25 mouse cellular contexts compared by ENCODE assay signal in the genomic region with DNA sequence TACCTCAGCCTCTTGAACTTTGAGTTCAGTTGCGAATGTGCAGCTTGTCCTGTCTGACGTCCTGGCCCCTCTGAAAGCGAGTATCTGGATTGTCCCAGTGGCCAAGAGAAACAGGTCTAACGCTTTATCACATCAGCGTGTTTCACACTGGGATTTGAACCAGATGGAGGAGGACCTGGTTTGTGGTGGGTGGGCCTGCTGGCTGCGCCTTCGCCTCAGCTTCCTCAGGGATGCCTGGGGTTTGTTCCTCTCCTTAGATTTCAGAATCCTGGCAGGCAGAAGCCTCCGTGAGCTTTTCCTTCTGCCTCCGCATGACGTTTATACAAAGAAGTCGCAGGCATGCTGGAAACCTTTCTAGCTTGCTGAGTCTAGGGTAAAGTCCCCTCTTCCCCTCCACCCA.
"Had no signal": no experiment of that assay in that cellular context is flagged by ENCODE, and none has a peak within 500 bp of the region (broad histone marks: within the 10 kb centered on the region; RNA-seq: fewer than 3 reads in every experiment).

No protein-coding gene starts in this region.

- H3K4me3 ChIP-seq: kidney, embryonic 15.5 days; layer of hippocampus, adult 2 months; left cerebral cortex, adult 2 months; limb, embryonic 12.5 days; liver, embryonic 12.5 days; liver, embryonic 15.5 days; lung, embryonic 15.5 days; megakaryocyte, embryonic 14.5 days; midbrain, embryonic 10.5 days; midbrain, embryonic 13.5 days; myocyte had no signal

- H3K27me3 ChIP-seq: liver, embryonic 12.5 days; liver, embryonic 15.5 days; lung, embryonic 15.5 days; megakaryocyte, embryonic 14.5 days; midbrain, embryonic 13.5 days had no signal

- H3K9me3 ChIP-seq: kidney, embryonic 15.5 days; liver, embryonic 12.5 days; liver, embryonic 15.5 days; lung, embryonic 15.5 days; midbrain, embryonic 10.5 days; midbrain, embryonic 13.5 days had no signal

- DNase-seq: kidney, adult 11 months; kidney, adult 8-10 months; kidney, postnatal 10 days; kidney, postnatal 4 days; layer of hippocampus, adult 9-11 months; liver; lung, adult 18-20 months; lung, postnatal 10 days; lung, postnatal 36 days; retina, postnatal 1 day; right cerebral cortex, postnatal 25 days; spleen, adult 18-20 months; thymus, postnatal 25 days had no signal

- H3K9ac ChIP-seq: kidney, embryonic 15.5 days; limb, embryonic 12.5 days; liver, embryonic 12.5 days; liver, embryonic 15.5 days; lung, embryonic 15.5 days; midbrain, embryonic 13.5 days had no signal

- H3K27ac ChIP-seq: kidney, embryonic 15.5 days; layer of hippocampus, adult 2 months; left cerebral cortex, adult 2 months; limb, embryonic 12.5 days; liver, embryonic 12.5 days; liver, embryonic 15.5 days; lung, embryonic 15.5 days; midbrain, embryonic 10.5 days; midbrain, embryonic 13.5 days had no signal

- H3K4me1 ChIP-seq: liver, embryonic 12.5 days; liver, embryonic 15.5 days; lung, embryonic 15.5 days; megakaryocyte, embryonic 14.5 days had no signal

- ATAC-seq: liver, embryonic 12.5 days; midbrain, embryonic 13.5 days; midbrain, embryonic 16.5 days had no signal

- H3K36me3 ChIP-seq: kidney, embryonic 15.5 days; limb, embryonic 12.5 days; liver, embryonic 12.5 days; liver, embryonic 15.5 days; lung, embryonic 15.5 days; midbrain, embryonic 10.5 days; midbrain, embryonic 13.5 days had no signal

- H3K4me2 ChIP-seq: kidney, embryonic 15.5 days; limb, embryonic 12.5 days; liver, embryonic 12.5 days; liver, embryonic 15.5 days; lung, embryonic 15.5 days; midbrain, embryonic 13.5 days had no signal
